ENCODE assay signal across 15 mouse cellular contexts in genomic region chr2:165486401-165486800, GRCm38 (mm10). TPM values are rescaled to one million over a fixed set of nuclear protein-coding genes. Genes with fewer than 3 reads are reported as not detected.
A peak's percentile ranks its signal among the peaks of the same experiment; 100 is the strongest.
DNase-seq lines count a peak whose midpoint lies in the region; ATAC-seq and TF ChIP-seq lines count a peak whose summit lies in the region.
"Had no signal": no experiment of that assay in that cellular context is flagged by ENCODE, and none has a peak within 500 bp of the region (broad histone marks: within the 10 kb centered on the region; RNA-seq: fewer than 3 reads in every experiment).

No protein-coding gene starts in this region.

- H3K4me3 ChIP-seq in forebrain, embryonic 13.5 days = no peak overlapping the region
- no peak overlapping the region for H3K4me3 ChIP-seq in forebrain, postnatal 0 days (ENCODE audit: low read depth, low read length)
- no peak overlapping the region for H3K4me3 ChIP-seq in midbrain, embryonic 14.5 days (replicated peaks; ENCODE audit: low read depth, low read length)
- no peak overlapping the region for H3K4me3 ChIP-seq in midbrain, embryonic 15.5 days
- no peak overlapping the region for H3K4me3 ChIP-seq in forebrain, embryonic 15.5 days
- no peak overlapping the region for H3K4me3 ChIP-seq in liver, embryonic 11.5 days (ENCODE audit: low read depth, low read length)
- H3K4me3 ChIP-seq: embryonic facial prominence, embryonic 15.5 days; heart, embryonic 13.5 days; limb, embryonic 13.5 days; liver, embryonic 15.5 days; stomach, embryonic 15.5 days had no signal

- ATAC-seq in forebrain, embryonic 13.5 days = no peak
- ATAC-seq in forebrain, postnatal 0 days = no peak
- ATAC-seq in midbrain, embryonic 14.5 days (ENCODE audit: low FRiP score, low TSS enrichment) = no peak
- no peak for ATAC-seq in midbrain, embryonic 15.5 days (replicated peaks)
- ATAC-seq in forebrain, embryonic 15.5 days (replicated peaks) = peak; percentile 17; the same call in 1 of the 2 replicates
- no peak for ATAC-seq in liver, embryonic 11.5 days (replicated peaks; ENCODE audit: low FRiP score)

- no peak overlapping the region for H3K27ac ChIP-seq in forebrain, embryonic 13.5 days
- no peak overlapping the region for H3K27ac ChIP-seq in forebrain, postnatal 0 days (ENCODE audit: low read depth, low read length)
- no peak overlapping the region for H3K27ac ChIP-seq in midbrain, embryonic 14.5 days (replicated peaks; ENCODE audit: low read depth, low read length)
- no peak overlapping the region for H3K27ac ChIP-seq in midbrain, embryonic 15.5 days
- H3K27ac ChIP-seq in forebrain, embryonic 15.5 days (replicated peaks) = 0 out of 2 replicates have a peak overlapping the region, but pooled peaks have one; percentile 17
- H3K27ac ChIP-seq in liver, embryonic 11.5 days (ENCODE audit: low read depth, low read length) = no peak overlapping the region
- H3K27ac ChIP-seq: embryonic facial prominence, embryonic 15.5 days; heart, embryonic 13.5 days; limb, embryonic 13.5 days; liver, embryonic 15.5 days; stomach, embryonic 15.5 days had no signal

- H3K4me1 ChIP-seq in forebrain, embryonic 13.5 days = peaks cover 19% of the 10 kb centered on the region
- H3K4me1 ChIP-seq in forebrain, postnatal 0 days (ENCODE audit: insufficient read depth) = no peaks in the 10 kb centered on the region
- H3K4me1 ChIP-seq in midbrain, embryonic 14.5 days (ENCODE audit: control insufficient read depth, insufficient read depth, low read length) = no peaks in the 10 kb centered on the region; the same call in 1 of the 2 replicates
- peaks cover 9% of the 10 kb centered on the region for H3K4me1 ChIP-seq in midbrain, embryonic 15.5 days
- H3K4me1 ChIP-seq in forebrain, embryonic 15.5 days = peaks cover 16% of the 10 kb centered on the region
- no peaks in the 10 kb centered on the region; the same call in 1 of the 2 replicates for H3K4me1 ChIP-seq in liver, embryonic 11.5 days (replicated peaks; ENCODE audit: control insufficient read depth, insufficient read depth, low read length)
- H3K4me1 ChIP-seq: stomach, embryonic 15.5 days had no signal

- no peak overlapping the region for H3K4me2 ChIP-seq in forebrain, embryonic 13.5 days
- H3K4me2 ChIP-seq in forebrain, postnatal 0 days (ENCODE audit: low read depth) = no peak overlapping the region
- H3K4me2 ChIP-seq in midbrain, embryonic 14.5 days (ENCODE audit: low read length) = no peak overlapping the region
- no peak overlapping the region for H3K4me2 ChIP-seq in midbrain, embryonic 15.5 days
- no peak overlapping the region for H3K4me2 ChIP-seq in forebrain, embryonic 15.5 days (replicated peaks)
- no peak overlapping the region for H3K4me2 ChIP-seq in liver, embryonic 11.5 days
- H3K4me2 ChIP-seq: embryonic facial prominence, embryonic 15.5 days; limb, embryonic 13.5 days; liver, embryonic 15.5 days; stomach, embryonic 15.5 days had no signal

- no peak for TF ChIP-seq CTCF in forebrain, postnatal 0 days (IDR thresholded peaks at IDR 0.05; ENCODE audit: low read depth)

- H3K9ac ChIP-seq in forebrain, embryonic 13.5 days = 0 out of 2 replicates have a peak overlapping the region, but pooled peaks have one; percentile 37
- H3K9ac ChIP-seq in forebrain, postnatal 0 days = no peak overlapping the region
- no peak overlapping the region for H3K9ac ChIP-seq in midbrain, embryonic 14.5 days (replicated peaks; ENCODE audit: low read length)
- no peak overlapping the region for H3K9ac ChIP-seq in midbrain, embryonic 15.5 days
- H3K9ac ChIP-seq in forebrain, embryonic 15.5 days (replicated peaks) = no peak overlapping the region
- no peak overlapping the region for H3K9ac ChIP-seq in liver, embryonic 11.5 days (ENCODE audit: low read depth, low read length)
- H3K9ac ChIP-seq: embryonic facial prominence, embryonic 15.5 days; limb, embryonic 13.5 days; liver, embryonic 15.5 days; stomach, embryonic 15.5 days had no signal

- H3K27me3 ChIP-seq in forebrain, embryonic 13.5 days = no peaks in the 10 kb centered on the region
- H3K27me3 ChIP-seq in forebrain, postnatal 0 days (ENCODE audit: insufficient read depth, low read length) = no peaks in the 10 kb centered on the region
- H3K27me3 ChIP-seq in midbrain, embryonic 14.5 days (ENCODE audit: control insufficient read depth, insufficient read depth, low read length) = no peaks in the 10 kb centered on the region
- no peaks in the 10 kb centered on the region for H3K27me3 ChIP-seq in midbrain, embryonic 15.5 days (replicated peaks)
- H3K27me3 ChIP-seq in forebrain, embryonic 15.5 days = no peaks in the 10 kb centered on the region
- H3K27me3 ChIP-seq in liver, embryonic 11.5 days (replicated peaks; ENCODE audit: control insufficient read depth, insufficient read depth, low read length) = no peaks in the 10 kb centered on the region
- H3K27me3 ChIP-seq: embryonic facial prominence, embryonic 15.5 days; heart, embryonic 13.5 days; limb, embryonic 13.5 days; liver, embryonic 15.5 days; stomach, embryonic 15.5 days had no signal

- 67% methylated on average over 5 of the region's 5 CpGs for WGBS in forebrain, embryonic 13.5 days
- WGBS in forebrain, postnatal 0 days = 52% methylated on average over 5 of the region's 5 CpGs
- 70% methylated on average over 5 of the region's 5 CpGs for WGBS in midbrain, embryonic 14.5 days
- WGBS in midbrain, embryonic 15.5 days = 72% methylated on average over 5 of the region's 5 CpGs
- 59% methylated on average over 5 of the region's 5 CpGs for WGBS in forebrain, embryonic 15.5 days
- 80% methylated on average over 5 of the region's 5 CpGs for WGBS in liver, embryonic 11.5 days

- DNase-seq in forebrain, postnatal 0 days = no peak
- DNase-seq in midbrain, embryonic 14.5 days = peak; percentile 31
- DNase-seq in NIH3T3 (ENCODE audit: low read depth) = peak; percentile 42
- DNase-seq in urinary bladder, adult 18-20 months (ENCODE audit: low spot score in 2 of 2) = no peak
- DNase-seq in liver, embryonic 11.5 days (ENCODE audit: low spot score) = no peak

- H3K9me3 ChIP-seq in forebrain, embryonic 13.5 days (replicated peaks) = no peaks in the 10 kb centered on the region
- H3K9me3 ChIP-seq in forebrain, postnatal 0 days (ENCODE audit: low read length) = no peaks in the 10 kb centered on the region
- no peaks in the 10 kb centered on the region for H3K9me3 ChIP-seq in midbrain, embryonic 14.5 days (ENCODE audit: control insufficient read depth, low read length)
- no peaks in the 10 kb centered on the region for H3K9me3 ChIP-seq in midbrain, embryonic 15.5 days
- H3K9me3 ChIP-seq in forebrain, embryonic 15.5 days = no peaks in the 10 kb centered on the region
- H3K9me3 ChIP-seq in liver, embryonic 11.5 days (ENCODE audit: control insufficient read depth, low read length) = no peaks in the 10 kb centered on the region
- H3K9me3 ChIP-seq: embryonic facial prominence, embryonic 15.5 days; heart, embryonic 13.5 days; limb, embryonic 13.5 days; liver, embryonic 15.5 days; stomach, embryonic 15.5 days had no signal

- peaks cover 30% of the 10 kb centered on the region for H3K36me3 ChIP-seq in forebrain, embryonic 13.5 days (ENCODE audit: poor library complexity, severe bottlenecking)
- H3K36me3 ChIP-seq in forebrain, postnatal 0 days (ENCODE audit: insufficient read depth) = peaks cover 18% of the 10 kb centered on the region
- peaks cover 28% of the 10 kb centered on the region for H3K36me3 ChIP-seq in midbrain, embryonic 14.5 days (ENCODE audit: control insufficient read depth, insufficient read depth, low read length)
- peaks cover 18% of the 10 kb centered on the region; the same call in 1 of the 2 replicates for H3K36me3 ChIP-seq in midbrain, embryonic 15.5 days (replicated peaks)
- peaks cover 20% of the 10 kb centered on the region for H3K36me3 ChIP-seq in forebrain, embryonic 15.5 days
- peaks cover 4% of the 10 kb centered on the region; the same call in 1 of the 2 replicates for H3K36me3 ChIP-seq in liver, embryonic 11.5 days (ENCODE audit: control insufficient read depth, insufficient read depth, low read length)

RNA-seq across cellular contexts. Expression of gene Trp53rka, which starts 6.7 kb away (rescaled TPM):
- polyA plus RNA-seq in forebrain, embryonic 13.5 days (2015; fragmentation: Nextera tagmentation; extraction: Ambion mirVana) = 41.3 and 47.0 TPM in 2 replicates
- total RNA-seq in forebrain, postnatal 0 days (2014; rRNA removed) = 44.0 and 54.6 TPM in 2 replicates
- 31.8 and 36.8 TPM in 2 replicates for polyA plus RNA-seq in forebrain, postnatal 0 days (2015; fragmentation: Nextera tagmentation; extraction: Ambion mirVana)
- polyA plus RNA-seq in midbrain, embryonic 14.5 days (2014; fragmentation: Nextera tagmentation; extraction: Ambion mirVana) = 42.8 and 44.9 TPM in 2 replicates
- polyA plus RNA-seq in midbrain, embryonic 15.5 days (2015; fragmentation: Nextera tagmentation; extraction: Ambion mirVana) = 50.9 and 51.1 TPM in 2 replicates
- polyA plus RNA-seq in forebrain, embryonic 15.5 days (2015; fragmentation: Nextera tagmentation; extraction: Ambion mirVana) = 47.1 and 48.6 TPM in 2 replicates
- polyA plus RNA-seq in liver, embryonic 11.5 days (2014; fragmentation: Nextera tagmentation; extraction: Ambion mirVana) = 28.8 and 31.4 TPM in 2 replicates

RNA-seq across cellular contexts. Expression of gene Slc13a3, which starts 13.4 kb away (rescaled TPM):
- 2.8 and 3.1 TPM in 2 replicates for polyA plus RNA-seq in forebrain, embryonic 13.5 days (2015; fragmentation: Nextera tagmentation; extraction: Ambion mirVana)
- total RNA-seq in forebrain, postnatal 0 days (2014; rRNA removed) = 12.7 and 24.3 TPM in 2 replicates
- polyA plus RNA-seq in forebrain, postnatal 0 days (2015; fragmentation: Nextera tagmentation; extraction: Ambion mirVana) = 14.4 and 18.0 TPM in 2 replicates
- 3.9 and 5.5 TPM in 2 replicates for polyA plus RNA-seq in midbrain, embryonic 14.5 days (2014; fragmentation: Nextera tagmentation; extraction: Ambion mirVana)
- 10.1 and 11.5 TPM in 2 replicates for polyA plus RNA-seq in midbrain, embryonic 15.5 days (2015; fragmentation: Nextera tagmentation; extraction: Ambion mirVana)
- polyA plus RNA-seq in forebrain, embryonic 15.5 days (2015; fragmentation: Nextera tagmentation; extraction: Ambion mirVana) = 5.3 and 5.4 TPM in 2 replicates
- 2.9 and 4.0 TPM in 2 replicates for polyA plus RNA-seq in liver, embryonic 11.5 days (2014; fragmentation: Nextera tagmentation; extraction: Ambion mirVana)
- polyA plus RNA-seq: C2C12 had no signal

RNA-seq across cellular contexts. Expression of gene Slc2a10, which starts 17.2 kb away (rescaled TPM):
- 2.7 and 2.8 TPM in 2 replicates for polyA plus RNA-seq in forebrain, embryonic 13.5 days (2015; fragmentation: Nextera tagmentation; extraction: Ambion mirVana)
- total RNA-seq in forebrain, postnatal 0 days (2014; rRNA removed) = 0.62 and 2.1 TPM in 2 replicates
- polyA plus RNA-seq in forebrain, postnatal 0 days (2015; fragmentation: Nextera tagmentation; extraction: Ambion mirVana) = 0.84 and 2.1 TPM in 2 replicates
- 0.94 and 1.8 TPM in 2 replicates for polyA plus RNA-seq in midbrain, embryonic 14.5 days (2014; fragmentation: Nextera tagmentation; extraction: Ambion mirVana)
- 1.6 and 2.6 TPM in 2 replicates for polyA plus RNA-seq in midbrain, embryonic 15.5 days (2015; fragmentation: Nextera tagmentation; extraction: Ambion mirVana)
- polyA plus RNA-seq in forebrain, embryonic 15.5 days (2015; fragmentation: Nextera tagmentation; extraction: Ambion mirVana) = 2.4 and 2.6 TPM in 2 replicates
- 1.6 and 2.1 TPM in 2 replicates for polyA plus RNA-seq in liver, embryonic 11.5 days (2014; fragmentation: Nextera tagmentation; extraction: Ambion mirVana)
- total RNA-seq: megakaryocyte, adult 5-6 weeks had no signal

Comparison
In these comparisons a context has a peak if more than half of its experiments do, and no peak if none do; other contexts are left out.
1. DNase-seq: peak in midbrain, embryonic 14.5 days (single experiment) and NIH3T3 (single experiment); none in forebrain, postnatal 0 days (single experiment), urinary bladder, adult 18-20 months (0 of 2) and liver, embryonic 11.5 days (single experiment).